Mouse (Mus musculus): ENCODE measurements around the gene Hmces.
"Not testable (repeated sequence)": the region's sequence is repeated elsewhere in the genome, so short reads cannot be mapped to it uniquely, and the experiment has no call there.

Gene Hmces

GRCm38 (mm10) chr6:87914326-87915102 lies 779 bp downstream of the Hmces start:
- DNase-seq (ENCODE audit: inconsistent ontology term): peak; percentile 73

DNA sequence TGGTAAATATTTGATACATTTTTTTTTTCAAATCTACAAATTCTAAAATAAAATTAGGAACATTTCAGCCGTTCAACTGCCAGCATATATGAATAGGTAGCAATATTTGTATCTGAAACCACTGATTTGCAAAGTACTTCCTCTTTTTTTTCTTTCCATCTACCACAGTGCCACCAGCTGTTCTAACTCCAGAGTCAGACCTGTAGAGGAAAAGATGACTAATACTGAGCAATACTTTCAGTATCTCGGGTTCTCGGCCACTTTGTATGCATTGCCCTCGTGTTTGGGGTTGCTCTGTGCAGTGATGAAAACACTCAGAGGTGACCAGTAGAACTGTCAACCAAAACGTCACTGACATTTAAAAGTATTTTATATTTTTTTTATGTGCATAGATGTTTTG lies 2.2 kb downstream of the Hmces start:
- DNase-seq (ENCODE audit: inconsistent ontology term): peak; percentile 25

- DNase-seq (ENCODE audit: inconsistent ontology term): no peak
These were observed 7.5 kb downstream of the Hmces start for GRCm38 (mm10) chr6:87921201-87921600.

- no peak for DNase-seq (ENCODE audit: inconsistent ontology term)
These were observed 9.9 kb downstream of the Hmces start for GRCm38 (mm10) chr6:87923624-87924023.

DNA sequence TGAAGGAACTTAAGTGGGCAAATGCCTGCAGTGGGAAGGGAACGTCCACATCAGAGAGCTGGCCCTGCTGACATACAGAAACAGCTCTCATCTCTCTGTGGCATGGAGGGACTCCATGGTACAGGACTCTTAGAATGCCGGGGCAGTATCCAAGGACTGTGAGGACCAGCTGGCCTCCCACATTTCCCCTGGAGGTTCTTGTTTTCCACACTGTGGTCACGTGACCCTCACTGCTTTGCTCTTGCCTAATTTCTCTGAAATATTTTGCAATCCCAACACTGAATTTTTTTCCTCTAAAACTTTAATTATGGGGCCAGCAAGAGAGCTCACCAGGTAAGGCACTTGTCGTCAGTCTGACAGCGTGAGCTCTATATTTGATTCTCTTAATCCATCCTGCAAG lies 21.3 kb downstream of the Hmces start:
- DNase-seq (ENCODE audit: inconsistent ontology term): no peak

DNA sequence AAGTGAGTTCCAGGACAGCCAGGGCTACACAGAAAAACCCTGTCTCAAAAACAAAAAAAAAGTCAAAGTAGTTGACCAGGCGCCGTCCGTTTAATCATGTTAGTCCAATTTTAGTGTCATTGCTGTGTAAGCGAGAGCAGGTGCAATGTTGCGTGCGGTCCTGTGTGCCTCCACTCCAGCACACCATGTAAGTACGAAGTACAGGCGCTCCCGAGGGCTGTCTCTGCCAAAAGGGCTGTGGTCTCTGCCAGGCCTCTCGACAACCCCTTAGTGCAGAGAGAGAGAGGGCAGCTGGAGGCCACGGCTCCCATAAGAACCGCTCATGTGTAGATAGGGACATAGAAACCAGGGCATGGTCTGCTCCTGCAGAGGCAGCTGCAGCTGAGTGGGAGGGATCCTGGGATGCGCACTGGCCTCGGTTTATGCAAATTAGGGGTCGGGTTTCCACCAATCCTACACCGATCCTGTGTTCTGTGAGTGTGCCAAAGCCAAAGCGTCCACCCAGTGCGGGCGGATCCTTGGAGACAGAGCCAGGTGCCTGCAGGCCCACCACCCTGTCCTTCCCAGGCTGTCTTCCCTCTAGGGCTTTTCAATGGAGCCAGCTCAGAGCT lies 23.5 kb downstream of the Hmces start:
- DNase-seq (ENCODE audit: inconsistent ontology term): peak; percentile 57

DNA sequence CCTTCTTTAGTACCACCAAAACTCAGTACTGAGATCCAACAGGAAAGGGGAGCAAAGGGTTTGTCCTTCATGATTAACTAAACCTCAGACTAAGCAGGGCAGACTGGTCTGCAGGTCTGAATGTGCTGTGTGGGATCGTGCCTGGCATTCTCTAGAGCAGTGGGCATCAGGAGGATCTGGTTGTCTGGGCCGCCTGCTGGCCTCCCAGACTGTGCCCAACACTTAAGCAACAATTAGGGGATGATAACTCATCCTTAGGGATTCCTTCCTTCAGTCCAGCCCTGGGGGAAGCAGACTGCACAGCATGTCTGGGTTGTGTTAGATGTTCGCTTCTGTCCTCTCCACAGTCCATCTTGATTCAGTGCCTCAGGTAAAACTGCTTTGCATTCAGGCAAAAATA lies 25.2 kb downstream of the Hmces start:
- no peak for DNase-seq (ENCODE audit: inconsistent ontology term)

GRCm38 (mm10) chr6:87942179-87942578 lies 28.4 kb downstream of the Hmces start:
- DNase-seq (ENCODE audit: inconsistent ontology term): no peak

DNA sequence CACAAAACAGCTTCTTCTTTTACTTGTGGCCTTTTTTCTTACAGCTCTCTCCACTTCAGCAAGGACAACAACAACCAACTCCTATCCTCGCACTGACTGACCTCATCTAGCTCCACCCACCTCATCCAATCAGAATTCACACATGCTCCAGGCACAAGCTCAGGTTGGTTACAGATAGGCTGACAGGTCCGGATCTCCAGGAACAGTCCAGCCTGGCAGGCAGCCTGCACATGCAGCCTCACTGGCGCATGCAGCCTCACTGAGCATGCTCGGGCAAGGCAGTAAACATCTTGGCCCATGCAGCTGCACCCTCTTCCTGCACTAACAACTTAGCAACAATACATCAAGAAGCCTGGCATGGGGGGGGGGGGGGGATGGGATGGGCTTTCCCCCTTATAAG lies 48.7 kb downstream of the Hmces start:
- not testable (repeated sequence) for DNase-seq (ENCODE audit: inconsistent ontology term)

DNA sequence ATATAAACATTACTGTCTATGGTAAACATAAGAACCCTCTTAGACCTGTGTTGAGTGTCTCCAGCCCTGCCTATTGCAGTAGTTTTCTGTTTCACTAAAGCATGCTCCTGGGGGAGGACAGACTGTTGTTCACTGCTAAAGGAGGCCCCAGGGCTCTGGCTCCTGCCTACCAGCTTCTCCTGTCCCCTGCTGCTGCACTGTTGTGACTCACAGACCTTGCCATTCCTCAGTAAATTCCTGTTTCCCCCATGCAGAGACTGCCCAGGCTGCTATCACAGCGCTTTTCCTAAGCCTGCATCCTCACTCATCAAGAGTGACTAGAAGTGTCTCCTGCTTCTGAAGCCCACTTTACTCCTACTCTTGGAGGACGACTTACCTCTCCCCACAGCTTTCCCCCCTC lies 56.3 kb downstream of the Hmces start:
- peak; percentile 63 for DNase-seq (ENCODE audit: inconsistent ontology term)

DNA sequence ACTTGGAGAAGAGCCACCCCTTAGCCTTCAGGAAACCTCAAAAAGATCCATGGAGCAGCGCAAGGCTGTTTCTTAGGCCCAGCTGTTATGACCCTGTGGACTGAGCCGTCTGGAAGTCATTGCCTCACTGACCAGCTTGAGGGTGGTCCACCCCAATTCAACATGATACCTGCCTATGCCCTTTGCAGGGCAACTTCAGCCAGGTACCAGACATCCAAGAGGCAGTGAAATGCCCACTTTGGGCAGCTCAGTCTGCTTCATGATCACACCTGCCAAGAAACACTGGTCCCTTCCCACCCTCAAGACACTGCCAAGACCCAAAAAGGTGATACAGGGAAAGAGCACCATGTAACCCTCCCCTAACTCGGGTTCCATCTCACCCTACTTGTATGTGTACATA lies 66.0 kb downstream of the Hmces start:
- DNase-seq (ENCODE audit: inconsistent ontology term): no peak

DNA sequence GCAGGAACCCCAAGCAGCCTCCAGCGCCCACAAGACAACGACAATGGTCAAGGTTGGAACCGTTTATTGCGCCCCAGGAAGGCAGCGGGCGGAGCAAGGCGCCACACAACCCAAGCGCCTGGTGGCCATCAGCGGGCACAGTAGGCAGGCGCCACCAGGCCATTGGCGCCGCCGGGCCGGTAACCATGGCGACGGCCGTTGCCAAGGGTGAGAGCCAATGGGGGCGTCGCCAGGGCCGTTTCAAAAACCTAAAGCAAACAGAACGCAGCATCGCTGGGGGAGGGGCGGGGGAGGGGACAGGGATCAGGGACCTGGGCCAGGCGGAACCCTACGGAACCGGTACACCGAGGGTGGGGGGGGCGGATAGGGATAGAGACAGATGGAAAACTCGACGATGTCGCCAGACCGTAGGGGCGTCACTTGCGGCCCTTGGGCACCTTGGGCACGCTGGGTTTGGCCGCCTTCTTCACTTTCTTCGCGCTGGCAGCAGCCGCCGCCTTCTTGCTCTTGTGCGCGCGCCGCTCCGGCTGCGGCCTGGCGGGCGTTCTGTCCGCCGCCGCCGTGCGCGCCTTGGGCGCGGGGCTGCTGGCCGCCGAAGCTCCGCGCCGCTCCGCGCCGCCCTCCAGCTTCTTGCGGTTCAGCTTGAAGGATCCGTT lies 66.8 kb downstream of the Hmces start:
- peak; percentile 96 for DNase-seq (ENCODE audit: inconsistent ontology term)

GRCm38 (mm10) chr6:87981030-87981485 lies 67.3 kb downstream of the Hmces start:
- peak; percentile 67 for DNase-seq (ENCODE audit: inconsistent ontology term)

GRCm38 (mm10) chr6:87981547-87982256 lies 68.0 kb downstream of the Hmces start, which contains the start of gene H1fx:
Gene H1fx, minus strand, starts transcription at chr6:87981637.
- DNase-seq (ENCODE audit: inconsistent ontology term): peak; percentile 81

DNA sequence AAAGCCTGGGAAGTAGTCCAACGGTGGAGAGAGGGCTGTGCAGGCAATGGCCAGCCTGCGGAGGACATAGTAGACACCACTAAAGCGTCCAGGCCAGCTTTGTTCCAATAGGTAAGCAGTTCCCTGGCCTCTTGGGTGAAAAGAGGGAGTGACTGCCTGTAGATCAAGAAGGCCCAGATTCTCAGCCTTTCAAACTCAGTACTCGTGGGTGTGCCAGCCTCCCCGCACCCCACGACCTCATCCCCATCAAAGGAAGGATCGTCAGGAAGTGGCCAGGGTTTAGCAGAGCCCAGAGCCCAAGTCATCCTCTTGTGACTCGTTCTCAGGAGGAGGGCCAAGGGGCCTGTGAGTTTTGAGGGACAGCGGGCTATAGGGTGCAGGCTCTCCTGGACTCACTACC lies 68.8 kb downstream of the Hmces start:
- DNase-seq (ENCODE audit: inconsistent ontology term): no peak
